8 mouse cellular contexts compared by ENCODE assay signal in genomic region chr8:13677413-13677883, GRCm38 (mm10). TPM values are rescaled to one million over a fixed set of nuclear protein-coding genes. Genes with fewer than 3 reads are reported as not detected.
A peak's percentile ranks its signal among the peaks of the same experiment; 100 is the strongest.
DNase-seq lines count a peak whose midpoint lies in the region; ATAC-seq and TF ChIP-seq lines count a peak whose summit lies in the region.

TSS of gene Rasa3 (minus strand) at chr8:13677603.

- H3K27ac ChIP-seq in gastrocnemius, adult 2 months = peak within 1 kb of the TSS; percentile 98
- H3K27ac ChIP-seq in hindbrain, postnatal 0 days = peak within 1 kb of the TSS; percentile 97
- peak within 1 kb of the TSS; percentile 78 for H3K27ac ChIP-seq in left cerebral cortex, adult 2 months

- peak within 1 kb of the TSS; percentile 80 for H3K9ac ChIP-seq in hindbrain, postnatal 0 days (replicated peaks; ENCODE audit: low read length)

- peak within 1 kb of the TSS; percentile 97 for H3K4me3 ChIP-seq in gastrocnemius, adult 2 months
- H3K4me3 ChIP-seq in hindbrain, postnatal 0 days (ENCODE audit: low read length) = peak within 1 kb of the TSS; percentile 89
- peak within 1 kb of the TSS; percentile 99 for H3K4me3 ChIP-seq in left cerebral cortex, adult 2 months

- peaks cover 28% of the 10 kb centered on the region for H3K4me1 ChIP-seq in hindbrain, postnatal 0 days (ENCODE audit: insufficient read depth, low read length)

- no peak for TF ChIP-seq CTCF in gastrocnemius, adult 2 months (IDR thresholded peaks at IDR 0.05)
- TF ChIP-seq CTCF in hindbrain, postnatal 0 days (IDR thresholded peaks at IDR 0.05; ENCODE audit: low read depth) = no peak
- no peak for TF ChIP-seq CTCF in left cerebral cortex, adult 2 months (IDR thresholded peaks at IDR 0.05)

- no peaks in the 10 kb centered on the region for H3K27me3 ChIP-seq in hindbrain, postnatal 0 days (ENCODE audit: insufficient read depth, low read length)

- under 1% methylated on average over 39 of the region's 42 CpGs for WGBS in hindbrain, postnatal 0 days

- peak; percentile 73 for ATAC-seq in common myeloid progenitor, adult 5-6 weeks (replicated peaks; ENCODE audit: low read depth, poor library complexity, severe bottlenecking)
- peak; percentile 96 for ATAC-seq in hindbrain, postnatal 0 days
- ATAC-seq in megakaryocyte, adult 5-6 weeks (ENCODE audit: poor library complexity, severe bottlenecking) = peak; percentile 73

- intact Hi-C loops in gastrocnemius, adult 2 months (cut with DNase I) = loop anchor here (2.0 kb wide), 1 partner anchor 33 kb away; no protein-coding TSS in a partner anchor
- intact Hi-C loops in left cerebral cortex, adult 2 months (cut with DNase I) = loop anchor here (1.0 to 2.0 kb wide), 4 partner anchors 28 to 127 kb away; partner anchors contain the start of gene Cfap97d2

- peak within 1 kb of the TSS; percentile 83 for H3K4me2 ChIP-seq in hindbrain, postnatal 0 days (ENCODE audit: low read depth, low read length)

- DNase-seq in ZHBTc4 (ENCODE audit: low read depth, low spot score) = peak; percentile 97
- peak; percentile 98 for DNase-seq in gastrocnemius, adult 2 months
- peak; percentile 98 for DNase-seq in hindbrain, postnatal 0 days (ENCODE audit: low spot score)
- DNase-seq in left cerebral cortex, adult 2 months (ENCODE audit: extremely low spot score in 1 of 2, low spot score in 2 of 2) = peak; percentile 94 to 96
- DNase-seq in right cerebral cortex, adult 2 months (ENCODE audit: low spot score in 2 of 2) = peak; percentile 91 to 94
- DNase-seq in urinary bladder, postnatal 14 days (ENCODE audit: low spot score) = peak; percentile 95

- no peaks in the 10 kb centered on the region for H3K9me3 ChIP-seq in hindbrain, postnatal 0 days (ENCODE audit: low read length)

- H3K36me3 ChIP-seq in hindbrain, postnatal 0 days (ENCODE audit: insufficient read depth, low read length) = no peaks in the 10 kb centered on the region

RNA-seq across cellular contexts. Expression of gene Rasa3, which starts in this region (rescaled TPM):
- 55.0 and 96.1 TPM in 2 replicates for total RNA-seq in common myeloid progenitor, adult 5-6 weeks (2017)
- 10 to 100 TPM in 1 of 2 experiments, 1 to 10 TPM in 1; 5.9 to 10.5 TPM for total RNA-seq in gastrocnemius, adult 2 months (2021)
- total RNA-seq in hindbrain, postnatal 0 days (2014; rRNA removed) = 84.7 and 85.2 TPM in 2 replicates
- 29.4 and 33.5 TPM in 2 replicates for polyA plus RNA-seq in hindbrain, postnatal 0 days (2015; fragmentation: Nextera tagmentation; extraction: Ambion mirVana)
- 10 to 100 TPM; 62.3 to 69.4 TPM for total RNA-seq in left cerebral cortex, adult 2 months (2021)
- total RNA-seq in megakaryocyte, adult 5-6 weeks (2015) = 72.8 and 75.0 TPM in 2 replicates
- total RNA-seq in megakaryocyte, adult 5-6 weeks (2017) = 159 and 164 TPM in 2 replicates

Comparison
In these comparisons a context has a peak if more than half of its experiments do, and no peak if none do; other contexts are left out.
1. Peak in every context shown above with its lines: DNase-seq, ATAC-seq, H3K4me3 ChIP-seq and H3K27ac ChIP-seq.